Mouse (Mus musculus) embryo, embryonic 11.5 days (tissue): ENCODE results near the gene Galnt3.

Source experiments
- DNase-seq: peaks from one replicate; pipeline ENCODE4 v3.0.0-alpha.2; 2012; ENCODE audit warnings: low read depth, low spot score

Gene Galnt3

GRCm38 (mm10) chr2:66107864-66108514 is 16.8 kb downstream of the Galnt3 start:
- DNase-seq: no peak

- DNase-seq: no peak
Observed at GRCm38 (mm10) chr2:66103740-66104436, 20.9 kb downstream of the Galnt3 start.

- DNase-seq: no peak
Observed at GRCm38 (mm10) chr2:66101686-66102304, 23.0 kb downstream of the Galnt3 start.

GRCm38 (mm10) chr2:66100671-66101351 is 24.0 kb downstream of the Galnt3 start:
- no peak for DNase-seq

- DNase-seq: no peak
Observed at GRCm38 (mm10) chr2:66100239-66100638, 24.6 kb downstream of the Galnt3 start.

GRCm38 (mm10) chr2:66094622-66095181 is 30.1 kb downstream of the Galnt3 start:
- no peak for DNase-seq

- no peak for DNase-seq
Observed at GRCm38 (mm10) chr2:66091296-66091695, 33.5 kb downstream of the Galnt3 start.

GRCm38 (mm10) chr2:66081876-66082275 is 42.9 kb downstream of the Galnt3 start:
- DNase-seq: no peak

- no peak for DNase-seq
Observed at GRCm38 (mm10) chr2:66080731-66081130, 44.1 kb downstream of the Galnt3 start.

GRCm38 (mm10) chr2:66069454-66069853 is 55.3 kb downstream of the Galnt3 start:
- DNase-seq: no peak

GRCm38 (mm10) chr2:66063291-66063690 is 61.5 kb downstream of the Galnt3 start:
- no peak for DNase-seq

- no peak for DNase-seq
Observed at GRCm38 (mm10) chr2:66044405-66045089, 80.2 kb downstream of the Galnt3 start.

- peak; percentile 16 for DNase-seq
Observed at GRCm38 (mm10) chr2:66043441-66044404, 81.1 kb downstream of the Galnt3 start.

- DNase-seq: peak; percentile 52
Observed at GRCm38 (mm10) chr2:66041917-66042419, 82.8 kb downstream of the Galnt3 start.

- no peak for DNase-seq
Observed at GRCm38 (mm10) chr2:66041203-66041916, 83.4 kb downstream of the Galnt3 start.

GRCm38 (mm10) chr2:66040611-66041010 is 84.2 kb downstream of the Galnt3 start:
- DNase-seq: no peak

GRCm38 (mm10) chr2:66034907-66035679 is 89.7 kb downstream of the Galnt3 start:
- DNase-seq: no peak
